Mouse (Mus musculus): Measurements from ENCODE around the gene Camk2n2. TPM values are rescaled to one million over a fixed set of nuclear protein-coding genes. Genes with fewer than 3 reads are reported as not detected.

Gene Camk2n2
- total RNA-seq, 2 experiments from 2014 or later: 2.6 to 3.0 TPM

GRCm38 (mm10) chr16:20610501-20611356 lies 10.4 kb downstream of the Camk2n2 start:
- peak; percentile 69 for DNase-seq

GRCm38 (mm10) chr16:20604705-20605104 lies 16.4 kb downstream of the Camk2n2 start:
- peak; percentile 44 for DNase-seq

GRCm38 (mm10) chr16:20600511-20600910 lies 20.6 kb downstream of the Camk2n2 start:
- no peak for DNase-seq

GRCm38 (mm10) chr16:20596687-20597441 lies 24.2 kb downstream of the Camk2n2 start:
- DNase-seq: no peak

GRCm38 (mm10) chr16:20595737-20596136 lies 25.4 kb downstream of the Camk2n2 start:
- DNase-seq: no peak

- no peak for DNase-seq
These were observed 25.9 kb downstream of the Camk2n2 start for GRCm38 (mm10) chr16:20595060-20595673.

- DNase-seq: peak; percentile 15
These were observed 29.9 kb downstream of the Camk2n2 start for GRCm38 (mm10) chr16:20591076-20591705.

- DNase-seq: no peak
These were observed 30.4 kb downstream of the Camk2n2 start for GRCm38 (mm10) chr16:20590680-20591038.

- peak; percentile 21 for DNase-seq
These were observed 31.0 kb downstream of the Camk2n2 start for GRCm38 (mm10) chr16:20589939-20590679.

GRCm38 (mm10) chr16:20589366-20589938 lies 31.6 kb downstream of the Camk2n2 start, which contains the start of gene Vwa5b2:
Gene Vwa5b2 (plus strand): TSS chr16:20589471.
- DNase-seq: no peak

Small RNA genes within 50 kb of the gene (microRNA-seq; reads per million reads assigned to microRNA genes)
- 2.5 to 8.3 reads per million in 2 experiments for gene Mir1224

Other genes with a start within 250 kb of the Camk2n2 start
- 10 to 100 TPM; 46.2 to 60.9 TPM for gene Abcc5, start 194.9 kb downstream of the Camk2n2 start, total RNA-seq (2021)
- 10 to 100 TPM; 45.1 to 46.1 TPM for gene Eif2b5, start 122.5 kb downstream of the Camk2n2 start, total RNA-seq (2021)
- gene Dvl3, start 104.3 kb downstream of the Camk2n2 start, total RNA-seq (2021): 10 to 100 TPM; 36.3 to 44.4 TPM
- gene Ap2m1, start 85.8 kb downstream of the Camk2n2 start, total RNA-seq (2021): 100 to 1,000 TPM; 170 to 199 TPM
- 10 to 100 TPM; 51.8 to 52.5 TPM for gene Abcf3, start 72.7 kb downstream of the Camk2n2 start, total RNA-seq (2021)
- gene Vwa5b2, start 31.8 kb downstream of the Camk2n2 start, total RNA-seq (2021): under 1 TPM; 0.07 to 0.16 TPM
- gene Eef1akmt4, start 9.7 kb downstream of the Camk2n2 start, total RNA-seq (2021): 1 to 10 TPM; 4.8 to 5.7 TPM
- under 1 TPM; 0.09 to 0.42 TPM for gene Gm49333, start 9.7 kb downstream of the Camk2n2 start, total RNA-seq (2021)
- 10 to 100 TPM; 10.6 to 11.5 TPM for gene Alg3, start 9.6 kb downstream of the Camk2n2 start, total RNA-seq (2021)
- gene Ece2, start 8.5 kb upstream of the Camk2n2 start, total RNA-seq (2021): under 1 TPM in 1 of 2 experiments, not detected in 1; 0.63 TPM
- 100 to 1,000 TPM; 175 to 178 TPM for gene Psmd2, start 30.4 kb upstream of the Camk2n2 start, total RNA-seq (2021)
- 100 to 1,000 TPM; 324 to 334 TPM for gene Eif4g1, start 47.0 kb upstream of the Camk2n2 start, total RNA-seq (2021)
- 10 to 100 TPM; 28.0 to 29.8 TPM for gene Fam131a, start 72.0 kb upstream of the Camk2n2 start, total RNA-seq (2021)
- gene Polr2h, start 96.4 kb upstream of the Camk2n2 start, total RNA-seq (2021): 10 to 100 TPM; 11.6 to 13.5 TPM
- 1 to 10 TPM; 2.3 to 3.2 TPM for gene Clcn2, start 96.5 kb upstream of the Camk2n2 start, total RNA-seq (2021)
- gene Chrd, start 111.8 kb upstream of the Camk2n2 start, total RNA-seq (2021): 1 to 10 TPM; 5.2 to 6.3 TPM
- 1 to 10 TPM in 1 of 2 experiments, under 1 TPM in 1; 0.63 to 1.3 TPM for gene Thpo, start 113.2 kb upstream of the Camk2n2 start, total RNA-seq (2021)